Mouse (Mus musculus) brain, embryonic 14.5 days (tissue): ENCODE measurements around the gene Bmp4.

Experiments used
- CTCF ChIP-seq: fragments of 200-500 bp; IDR thresholded peaks from 2 replicates; pipeline ENCODE4 v1.5.1; 2012; ENCODE audit warnings: inconsistent platforms, mild to moderate bottlenecking, moderate library complexity, borderline replicate concordance; ENCODE audit not compliant: insufficient read depth, insufficient read length; ENCODE audit errors: extremely low read depth
- POLR2A ChIP-seq: fragments of 200-500 bp; IDR thresholded peaks from 2 replicates; pipeline ENCODE4 v1.6.1; 2012; ENCODE audit warnings: mild to moderate bottlenecking, inconsistent platforms, borderline replicate concordance; ENCODE audit not compliant: poor library complexity, insufficient read depth, insufficient read length, severe bottlenecking; ENCODE audit errors: extremely low read depth

DNA sequence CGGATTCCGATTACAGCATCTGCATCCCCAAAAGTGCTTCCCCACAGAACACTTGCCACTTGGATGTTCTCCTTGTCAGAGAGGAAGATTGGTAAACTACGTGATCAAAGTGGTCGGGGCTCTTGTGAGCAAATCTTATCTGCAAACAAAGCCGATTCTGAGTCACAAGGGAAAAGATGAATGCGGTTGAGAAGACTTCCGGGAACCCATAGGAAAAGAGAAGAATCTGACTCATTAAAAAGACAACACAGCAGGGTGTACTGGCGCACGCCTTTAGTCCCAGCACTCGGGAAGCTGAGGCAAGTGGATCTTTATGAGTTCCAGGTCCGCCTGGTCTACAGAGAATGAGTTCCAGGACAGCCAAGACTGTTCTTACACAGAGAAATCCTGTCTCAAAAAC, 51.7 kb downstream of the Bmp4 start:
- TF ChIP-seq CTCF = no peak
- TF ChIP-seq POLR2A = no peak
